Mouse (Mus musculus) E14TG2a.4 (cell line): ENCODE results near the gene D630045J12Rik.

Experiments
- H3K27me3 ChIP-seq: 2 replicates; pipeline ENCODE4 v1.6.1; 2014; ENCODE audit warnings: low read length, control low read depth; ENCODE audit not compliant: insufficient read depth
- H3K36me3 ChIP-seq: 2 replicates; pipeline ENCODE4 v1.6.1; 2014; ENCODE audit warnings: low read length, control low read depth; ENCODE audit not compliant: insufficient read depth
- H3K4me1 ChIP-seq: replicated peaks from 2 replicates; pipeline ENCODE4 v1.6.1; 2014; ENCODE audit warnings: low read depth, low read length, control low read depth
- H3K4me3 ChIP-seq: replicated peaks from 2 replicates; pipeline ENCODE4 v1.5.1; 2014; ENCODE audit warnings: mild to moderate bottlenecking, low read length
- H3K9me3 ChIP-seq: 2 replicates; pipeline ENCODE4 v1.6.1; 2014; ENCODE audit warnings: low read length, control low read depth
- CTCF ChIP-seq: conservative IDR thresholded peaks from 2 replicates; pipeline ENCODE4 v1.5.1; 2014; ENCODE audit warnings: low read length
- NANOG ChIP-seq: IDR thresholded peaks from 2 replicates; pipeline ENCODE4 v1.6.1; 2014; ENCODE audit warnings: borderline replicate concordance, low read length, mixed read lengths
- POU5F1 ChIP-seq: IDR thresholded peaks from 2 replicates; pipeline ENCODE4 v1.6.1; 2014; ENCODE audit warnings: low read length, borderline replicate concordance

The D630045J12Rik gene

DNA sequence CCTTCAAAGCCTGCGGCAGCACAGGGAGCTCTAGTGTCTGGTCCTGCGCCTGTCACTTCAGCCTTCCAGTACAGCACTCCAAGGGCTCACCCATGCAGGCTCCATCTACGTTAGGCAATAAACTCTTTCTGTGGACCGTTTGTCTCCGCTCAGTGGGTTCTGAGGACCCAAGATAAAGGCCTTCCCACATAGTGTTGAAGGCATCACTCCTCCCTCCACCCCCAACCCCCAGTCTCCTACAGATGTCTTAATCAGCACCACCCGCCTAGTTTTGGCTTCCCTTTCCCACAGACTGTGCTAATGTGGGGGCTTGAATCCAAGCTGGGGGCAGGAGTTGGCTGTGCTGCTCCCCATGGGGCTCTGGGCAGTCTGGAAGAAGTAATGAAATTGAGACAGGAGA, 150.0 kb downstream of the D630045J12Rik start:
- Histone ChIP-seq H3K27me3 (no peaks in the 10 kb centered on the region), H3K9me3 (no peaks in the 10 kb centered on the region), H3K4me3 (no peak overlapping the region), H3K36me3 (no peaks in the 10 kb centered on the region), H3K4me1 (peaks cover 34% of the 10 kb centered on the region)
- TF ChIP-seq POU5F1 (no peak), NANOG (no peak), CTCF (no peak)

DNA sequence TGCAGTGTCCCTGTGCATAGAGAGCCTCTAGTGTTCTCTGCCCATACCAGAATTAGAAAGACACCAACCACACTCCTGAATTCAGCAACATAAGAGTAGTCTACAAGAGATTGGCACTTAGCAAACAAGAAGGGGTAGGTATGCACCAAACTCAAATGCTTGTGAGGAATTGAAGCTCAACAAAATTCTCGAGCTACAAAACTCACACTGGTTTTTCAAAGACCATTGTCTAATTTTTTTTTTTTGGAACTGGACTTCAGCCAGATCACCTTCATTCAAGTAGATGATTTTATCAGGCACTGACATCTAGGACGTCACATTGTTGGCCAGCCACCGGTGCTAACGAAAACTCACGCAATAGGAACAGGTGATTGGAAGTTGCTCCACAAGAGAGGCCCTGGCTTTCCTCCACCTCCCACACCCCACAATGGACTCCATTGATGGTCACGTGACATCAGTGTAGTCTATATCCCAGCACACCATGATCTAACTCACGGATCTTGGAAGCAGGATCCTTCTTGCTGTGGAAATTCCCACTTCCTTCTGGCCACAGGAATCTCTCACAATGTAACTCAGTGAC, 151.5 kb downstream of the D630045J12Rik start:
- H3K9me3 ChIP-seq = no peaks in the 10 kb centered on the region
- no peak for TF ChIP-seq POU5F1
- TF ChIP-seq NANOG = no peak
- no peak for TF ChIP-seq CTCF
- no peaks in the 10 kb centered on the region for H3K27me3 ChIP-seq
- H3K36me3 ChIP-seq = no peaks in the 10 kb centered on the region
- H3K4me1 ChIP-seq = peaks cover 33% of the 10 kb centered on the region
- no peak overlapping the region for H3K4me3 ChIP-seq

DNA sequence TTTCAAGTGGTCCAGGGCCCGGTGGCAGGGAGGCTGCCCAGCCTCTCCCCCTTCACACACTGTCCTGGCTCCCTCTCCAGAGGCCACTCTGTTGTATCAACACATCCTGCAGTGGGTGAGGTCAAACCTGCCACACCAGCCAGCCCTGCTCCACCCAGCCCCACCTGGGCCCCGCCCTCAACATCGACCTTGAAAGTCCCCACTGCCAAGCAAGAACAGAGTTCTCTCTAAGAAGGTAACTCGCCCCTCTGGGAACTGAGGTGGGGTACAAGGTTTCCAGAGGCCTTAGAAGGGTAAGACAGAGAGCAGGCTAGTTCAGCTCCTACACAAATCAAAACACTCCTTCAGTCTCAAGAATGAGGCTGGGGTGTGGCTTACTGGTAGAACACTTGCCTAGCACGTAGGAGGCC, 156.8 kb downstream of the D630045J12Rik start:
- no peaks in the 10 kb centered on the region for H3K9me3 ChIP-seq
- H3K27me3 ChIP-seq = no peaks in the 10 kb centered on the region
- H3K4me3 ChIP-seq = peak overlapping the region; percentile 49
- H3K4me1 ChIP-seq = peaks cover 45% of the 10 kb centered on the region
- 0 out of 2 replicates have a peak, but pooled peaks cover 4% of the 10 kb centered on the region for H3K36me3 ChIP-seq
- TF ChIP-seq POU5F1 (no peak), CTCF (no peak), NANOG (no peak)

DNA sequence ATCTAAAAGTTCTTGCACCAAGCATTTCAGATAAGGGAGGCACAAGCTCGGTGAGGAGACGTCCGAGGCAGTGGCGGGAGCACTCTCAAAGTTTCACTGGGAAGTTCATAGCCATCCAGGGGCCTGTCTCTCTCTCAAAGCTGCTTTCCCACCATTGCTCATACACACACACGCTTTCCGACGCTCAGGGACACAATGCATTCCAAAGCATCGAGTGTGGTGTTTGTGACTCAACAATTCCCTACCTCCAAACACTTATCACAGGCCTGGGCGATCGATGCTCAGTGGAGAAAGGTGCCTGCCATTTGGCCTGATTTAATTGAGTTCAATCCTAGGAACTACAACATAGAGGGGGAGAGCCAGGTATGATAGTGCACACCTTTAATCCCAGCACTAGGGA, 159.1 kb downstream of the D630045J12Rik start:
- peaks cover 7% of the 10 kb centered on the region; the same call in 1 of the 2 replicates for H3K36me3 ChIP-seq
- H3K27me3 ChIP-seq = no peaks in the 10 kb centered on the region
- H3K9me3 ChIP-seq = no peaks in the 10 kb centered on the region
- H3K4me1 ChIP-seq = peaks cover 47% of the 10 kb centered on the region
- TF ChIP-seq CTCF = no peak
- no peak for TF ChIP-seq POU5F1
- TF ChIP-seq NANOG = no peak
- no peak overlapping the region for H3K4me3 ChIP-seq

DNA sequence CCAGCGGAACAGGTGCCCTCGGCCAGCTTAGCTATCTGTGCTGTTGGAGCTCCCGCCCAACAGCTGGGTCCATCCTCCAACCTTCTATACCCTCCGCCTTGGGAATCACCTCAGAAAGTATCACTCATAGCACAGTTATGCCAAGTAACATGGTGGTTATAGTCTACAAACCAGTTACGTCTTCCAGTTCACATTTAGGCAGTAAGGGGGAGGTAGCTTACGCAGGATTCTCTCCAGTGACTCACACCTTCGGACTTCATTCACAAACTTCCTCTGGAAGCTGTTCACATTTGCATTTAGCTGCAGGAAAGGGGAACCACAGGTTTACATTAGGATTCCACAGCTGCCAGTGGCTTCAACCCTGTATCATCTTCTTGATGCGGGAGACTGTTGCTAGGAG, 161.3 kb downstream of the D630045J12Rik start:
- H3K4me1 ChIP-seq = peaks cover 50% of the 10 kb centered on the region
- peaks cover 7% of the 10 kb centered on the region for H3K36me3 ChIP-seq
- H3K4me3 ChIP-seq = no peak overlapping the region
- H3K27me3 ChIP-seq = no peaks in the 10 kb centered on the region
- no peak for TF ChIP-seq POU5F1
- no peak for TF ChIP-seq CTCF
- no peak for TF ChIP-seq NANOG
- H3K9me3 ChIP-seq = no peaks in the 10 kb centered on the region

DNA sequence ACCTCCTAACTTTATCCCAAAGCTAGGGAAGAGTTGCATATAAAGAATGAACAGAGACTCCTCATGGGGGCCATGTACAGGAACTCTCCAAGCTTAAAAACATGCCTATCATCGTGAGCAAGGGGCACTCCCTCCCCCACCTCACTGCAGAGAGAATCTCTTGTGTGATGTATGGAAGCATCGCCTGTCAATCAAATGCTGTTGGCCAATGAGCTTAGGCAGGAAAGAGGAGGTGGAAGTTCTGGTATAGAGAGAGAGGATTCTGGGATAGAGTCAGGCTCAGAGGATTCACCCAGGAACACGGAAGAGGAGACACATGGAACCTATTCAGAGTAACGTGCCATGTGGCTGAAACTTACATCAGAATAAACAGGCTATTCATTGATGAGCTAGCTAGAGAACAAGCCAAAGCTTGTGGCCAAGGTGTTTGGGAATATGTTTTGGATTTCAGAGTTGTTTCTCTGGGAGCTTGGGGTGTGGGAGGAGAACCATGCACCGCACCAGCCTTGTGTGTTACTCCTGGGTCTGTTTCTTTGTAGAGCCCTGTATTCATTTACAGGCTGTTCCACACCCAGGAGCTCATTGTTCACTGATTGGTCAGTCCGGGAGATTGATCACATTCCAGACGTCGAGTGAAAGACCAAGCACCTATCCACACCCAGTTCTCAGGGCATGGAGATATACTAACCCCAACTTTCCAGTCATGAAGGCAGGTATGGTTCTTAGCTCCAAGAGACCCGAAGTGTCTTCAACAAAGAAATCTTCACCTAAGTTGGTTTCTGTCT, 166.4 kb downstream of the D630045J12Rik start:
- Histone ChIP-seq H3K27me3 (no peaks in the 10 kb centered on the region), H3K4me3 (no peak overlapping the region), H3K4me1 (peaks cover 40% of the 10 kb centered on the region), H3K9me3 (no peaks in the 10 kb centered on the region), H3K36me3 (peaks cover 13% of the 10 kb centered on the region)
- TF ChIP-seq NANOG = no peak
- no peak for TF ChIP-seq CTCF
- no peak for TF ChIP-seq POU5F1

DNA sequence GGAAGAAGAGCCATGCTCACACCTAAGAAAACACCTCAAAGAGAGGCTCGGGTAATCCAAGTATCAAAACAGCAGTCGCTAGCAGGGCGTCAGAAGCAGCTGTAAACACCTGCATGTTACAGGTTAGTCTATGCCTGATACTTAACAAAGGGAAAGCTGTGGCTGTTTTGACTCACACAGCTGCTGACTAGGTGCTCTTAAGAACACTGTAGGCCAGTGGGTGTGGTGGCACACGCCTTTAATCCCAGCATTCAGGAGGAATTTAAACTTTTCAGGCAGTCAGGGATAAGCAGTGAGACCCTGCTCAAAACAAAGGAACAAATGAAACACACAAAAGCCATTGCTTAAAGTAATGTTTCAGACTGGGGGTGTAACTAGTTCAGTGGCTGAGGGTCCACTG, 170.6 kb downstream of the D630045J12Rik start:
- peak; percentile 45; the same call in 1 of the 2 replicates for TF ChIP-seq NANOG
- TF ChIP-seq POU5F1 = no peak
- no peak for TF ChIP-seq CTCF

DNA sequence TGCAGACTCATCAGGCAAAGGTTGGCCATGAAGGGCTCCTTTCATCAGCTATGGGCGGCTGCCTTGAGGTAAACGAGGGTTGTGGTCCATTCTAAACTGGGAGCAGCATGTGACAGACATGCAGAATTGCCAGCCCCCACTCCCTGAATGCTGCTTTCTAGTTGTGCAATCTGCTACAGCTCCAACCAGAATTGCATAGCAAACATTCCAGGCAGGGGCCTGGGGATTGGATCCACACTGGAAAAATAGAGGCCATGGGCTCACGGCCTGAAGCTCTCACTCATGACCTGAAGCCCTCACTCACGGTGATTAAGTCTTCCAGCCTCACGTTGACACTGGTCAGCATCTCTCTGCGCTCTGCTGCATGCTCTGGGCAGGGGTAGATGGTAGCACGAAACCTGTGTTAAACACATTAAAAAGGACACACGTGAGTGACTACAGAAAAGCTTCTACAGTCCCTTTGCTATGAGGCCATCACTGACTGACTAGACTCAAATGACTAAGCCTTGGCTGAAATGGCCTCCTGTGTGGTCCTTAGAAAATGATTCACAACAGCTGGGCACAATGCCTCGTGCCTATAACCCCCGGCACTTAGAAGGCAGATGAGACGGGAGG, 172.0 kb downstream of the D630045J12Rik start:
- H3K9me3 ChIP-seq = no peaks in the 10 kb centered on the region
- TF ChIP-seq CTCF (no peak), NANOG (no peak), POU5F1 (no peak)
- no peaks in the 10 kb centered on the region for H3K27me3 ChIP-seq
- peaks cover 29% of the 10 kb centered on the region for H3K36me3 ChIP-seq
- H3K4me1 ChIP-seq = peaks cover 34% of the 10 kb centered on the region
- H3K4me3 ChIP-seq = no peak overlapping the region

More for the DNA sequence above, 170.6 kb downstream of the D630045J12Rik start:
- Histone ChIP-seq H3K9me3 (no peaks in the 10 kb centered on the region), H3K4me1 (peaks cover 46% of the 10 kb centered on the region), H3K36me3 (peaks cover 28% of the 10 kb centered on the region), H3K27me3 (no peaks in the 10 kb centered on the region), H3K4me3 (no peak overlapping the region)

DNA sequence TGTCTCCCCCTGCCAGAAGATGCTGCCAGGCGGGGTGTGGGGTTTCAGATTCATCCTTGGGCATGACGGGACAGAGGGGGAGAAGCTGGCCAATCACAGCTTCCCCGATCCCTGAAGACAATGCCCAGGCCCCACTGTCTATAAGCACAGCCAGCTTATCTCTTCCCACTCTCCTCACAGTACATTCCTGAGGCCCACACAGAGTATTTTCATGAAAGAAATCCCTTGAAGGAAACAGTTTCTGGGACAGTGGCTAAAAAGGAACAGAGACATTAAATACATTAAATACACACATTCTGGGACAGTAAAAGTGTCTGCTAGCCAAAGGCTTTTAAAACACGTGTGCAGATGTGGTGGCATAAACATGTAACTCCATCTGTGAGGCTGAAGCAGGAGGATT, 173.4 kb downstream of the D630045J12Rik start:
- TF ChIP-seq CTCF (no peak), POU5F1 (no peak), NANOG (no peak)
- H3K4me3 ChIP-seq = no peak overlapping the region
- peaks cover 31% of the 10 kb centered on the region for H3K36me3 ChIP-seq
- no peaks in the 10 kb centered on the region for H3K9me3 ChIP-seq
- H3K27me3 ChIP-seq = no peaks in the 10 kb centered on the region
- H3K4me1 ChIP-seq = peaks cover 34% of the 10 kb centered on the region
